Mouse (Mus musculus): ENCODE results near the gene Map3k5.

DNA sequence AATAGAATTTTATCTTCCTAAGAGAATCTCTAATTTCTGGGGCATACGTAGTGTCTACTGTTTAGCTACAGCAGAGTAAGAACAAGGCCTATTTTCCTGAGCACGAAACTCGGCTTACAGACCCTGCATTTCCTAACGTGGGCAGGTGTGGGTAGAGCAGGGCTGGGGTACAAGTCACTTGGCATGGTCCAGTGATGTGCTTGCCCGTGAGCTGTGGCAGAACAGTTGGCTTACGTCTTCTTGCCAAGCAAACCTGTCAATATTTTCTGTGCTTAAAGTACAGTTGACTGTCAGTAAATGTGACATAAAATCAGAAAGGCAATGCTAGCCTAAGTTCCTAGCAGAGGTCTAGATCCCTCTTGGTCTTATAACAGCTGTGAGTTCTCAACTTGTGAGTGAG lies 12.4 kb downstream of the Map3k5 start:
- TF ChIP-seq CTCF (IDR thresholded peaks at IDR 0.05; ENCODE audit: insufficient read depth, low read length): no peak
- no peak for TF ChIP-seq POLR2A (IDR thresholded peaks at IDR 0.05; ENCODE audit: borderline replicate concordance, extremely low read depth, low read depth, low read length)

Data from lung, adult 2 months (tissue).